Mouse (Mus musculus) cerebral cortex, adult 2 months (tissue): ENCODE results near the gene Qrfp.

Experiments used
- WGBS: fragments of 180-500 bp; shearing (Covaris S2); methylation state at CpG from one replicate; pipeline ENCODE4 v1.1.7; 2018; 5-methylcytosine and 5-hydroxymethylcytosine counted together

The Qrfp gene

GRCm38 (mm10) chr2:31815367-31815766 lies 5.0 kb upstream of the Qrfp start:
- WGBS = 31% methylated on average over 5 of the region's 5 CpGs

DNA sequence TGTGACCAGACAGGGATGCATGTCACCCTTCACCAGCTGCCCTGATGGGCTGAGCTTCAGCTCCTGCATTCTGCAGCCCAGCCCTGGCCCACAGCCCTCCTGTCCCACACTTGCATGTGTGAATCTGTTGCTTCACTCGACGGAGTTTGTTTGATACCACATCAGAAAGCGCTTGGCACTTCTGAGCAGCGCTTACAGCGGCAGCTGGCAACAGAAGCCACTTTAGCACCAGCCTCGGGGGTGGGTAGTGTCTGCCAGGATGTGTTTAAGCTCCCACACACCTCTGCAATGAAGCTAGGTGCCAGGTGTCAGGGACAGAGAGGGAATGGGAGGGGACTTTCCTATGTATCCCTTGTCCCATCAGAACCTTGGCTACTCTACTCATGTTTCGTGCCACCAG lies 4.3 kb upstream of the Qrfp start:
- 37% methylated on average over 7 of the region's 7 CpGs for WGBS

GRCm38 (mm10) chr2:31813641-31814040 lies 3.3 kb upstream of the Qrfp start:
- 89% methylated on average over 4 of the region's 4 CpGs for WGBS

DNA sequence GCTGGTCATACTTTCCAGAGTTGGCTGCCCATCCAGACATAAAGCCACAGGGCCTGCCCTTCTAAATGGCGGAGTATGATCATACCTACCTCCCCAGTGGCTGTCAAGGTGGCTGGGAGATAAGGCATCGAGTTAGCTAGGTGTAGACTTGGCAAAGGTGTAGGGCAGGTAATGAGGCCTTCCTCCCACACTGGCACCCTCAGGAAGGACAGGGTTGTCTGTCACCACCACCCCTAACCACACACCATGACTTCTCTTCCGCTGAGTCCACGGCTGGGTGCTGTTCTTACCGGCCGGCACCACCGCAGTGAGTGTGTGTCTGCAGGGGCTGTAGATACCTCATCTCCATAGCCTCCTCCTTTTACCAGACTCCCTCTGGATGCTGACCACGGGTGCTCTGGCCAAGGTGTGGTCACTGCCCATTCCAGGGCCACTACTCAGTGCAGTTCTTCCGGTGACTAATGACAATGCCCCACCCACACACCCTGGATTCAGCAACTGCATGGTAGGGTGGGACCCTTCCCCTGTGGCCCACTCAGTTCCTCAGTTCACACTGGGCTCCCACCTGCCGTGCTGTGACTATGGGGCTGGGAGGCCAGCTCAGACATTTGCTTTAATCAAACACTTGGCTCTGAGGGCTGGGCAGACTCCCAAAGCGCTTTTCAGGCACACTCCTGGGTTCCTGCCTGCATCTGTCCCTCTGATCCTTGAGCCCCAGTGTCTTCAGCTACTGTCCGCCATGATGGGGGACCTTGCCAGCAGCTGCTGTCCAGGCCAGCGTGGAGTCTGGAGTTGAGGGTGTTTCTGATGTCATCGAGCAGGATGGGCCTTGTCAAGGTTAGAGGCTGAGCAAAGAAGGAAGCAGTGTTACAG lies 942 bp upstream of the Qrfp start:
- 84% methylated on average over 14 of the region's 14 CpGs for WGBS

- 46% methylated on average over 2 of the region's 2 CpGs for WGBS
Observed at GRCm38 (mm10) chr2:31809358-31809740, 1.0 kb downstream of the Qrfp start.

GRCm38 (mm10) chr2:31808410-31809357 lies 1.7 kb downstream of the Qrfp start:
- 61% methylated on average over 28 of the region's 28 CpGs for WGBS

GRCm38 (mm10) chr2:31806639-31807382 lies 3.6 kb downstream of the Qrfp start:
- 70% methylated on average over 9 of the region's 9 CpGs for WGBS

DNA sequence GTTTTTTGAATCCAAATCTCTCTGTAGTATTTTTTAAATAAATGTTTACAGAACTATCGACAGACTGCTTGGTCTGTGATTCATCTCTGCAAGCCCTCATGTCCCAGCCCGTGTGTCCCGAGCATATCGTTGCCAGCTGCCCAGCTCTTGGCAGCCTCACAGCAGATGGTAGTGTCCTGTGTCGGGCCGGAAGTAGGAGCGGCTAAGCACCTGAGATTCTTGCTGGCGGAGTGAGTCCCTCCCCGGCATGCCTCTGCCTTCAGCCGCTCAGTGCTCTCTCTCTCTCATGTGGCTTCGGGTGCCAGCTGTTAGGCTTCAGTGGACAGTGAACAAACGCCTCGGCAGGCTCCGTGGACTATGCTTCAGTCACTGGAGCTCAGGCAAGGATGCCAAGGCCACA lies 6.9 kb downstream of the Qrfp start:
- 65% methylated on average over 14 of the region's 14 CpGs for WGBS

- 93% methylated on average over 8 of the region's 8 CpGs for WGBS
Observed at GRCm38 (mm10) chr2:31802811-31803210, 7.6 kb downstream of the Qrfp start.

DNA sequence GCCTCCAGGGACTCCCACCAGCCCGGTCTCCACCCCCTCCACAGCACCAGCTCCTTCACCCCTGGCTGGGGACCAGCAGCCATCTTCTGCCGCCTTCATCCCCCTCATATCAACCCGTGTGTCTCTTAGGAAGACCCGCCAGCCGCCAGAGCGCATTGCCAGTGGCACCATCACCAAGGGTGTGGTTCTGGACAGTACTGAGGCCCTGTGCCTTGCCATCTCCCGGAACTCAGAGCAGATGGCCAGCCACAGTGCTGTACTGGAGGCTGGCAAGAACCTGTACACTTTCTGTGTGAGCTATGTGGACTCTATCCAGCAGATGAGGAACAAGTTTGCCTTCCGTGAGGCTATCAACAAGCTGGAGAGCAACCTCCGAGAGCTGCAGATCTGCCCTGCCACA lies 9.0 kb downstream of the Qrfp start:
- WGBS = 84% methylated on average over 9 of the region's 9 CpGs

- 71% methylated on average over 3 of the region's 3 CpGs for WGBS
Observed at GRCm38 (mm10) chr2:31796943-31797342, 13.4 kb downstream of the Qrfp start.

- WGBS = 84% methylated on average over 6 of the region's 6 CpGs
Observed at GRCm38 (mm10) chr2:31792611-31793010, 17.8 kb downstream of the Qrfp start.

- 84% methylated on average over 8 of the region's 8 CpGs for WGBS
Observed at GRCm38 (mm10) chr2:31791260-31791659, 19.1 kb downstream of the Qrfp start.

- WGBS = 80% methylated on average over 13 of the region's 13 CpGs
Observed at GRCm38 (mm10) chr2:31790728-31791251, 19.6 kb downstream of the Qrfp start.

DNA sequence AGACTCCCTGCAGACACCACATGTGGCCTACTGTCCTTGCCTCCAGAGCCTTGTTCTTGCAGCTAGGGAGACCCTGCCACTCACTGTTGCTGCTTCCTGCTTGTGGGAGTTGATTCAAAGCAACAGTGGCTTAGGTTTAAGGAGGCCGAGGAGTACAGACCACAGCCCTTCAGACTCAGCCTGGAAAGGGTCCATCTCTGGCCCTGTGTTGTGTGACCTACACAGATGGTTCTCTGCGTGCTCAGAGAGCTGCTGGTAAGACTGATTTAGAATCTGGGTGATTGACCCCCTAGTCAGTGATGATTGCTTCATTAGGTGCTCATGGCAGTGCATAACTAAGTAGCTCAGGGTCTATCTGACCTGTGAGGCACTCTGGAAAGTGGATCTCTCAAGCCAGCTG lies 21.2 kb downstream of the Qrfp start:
- WGBS = 69% methylated on average over 2 of the region's 2 CpGs

DNA sequence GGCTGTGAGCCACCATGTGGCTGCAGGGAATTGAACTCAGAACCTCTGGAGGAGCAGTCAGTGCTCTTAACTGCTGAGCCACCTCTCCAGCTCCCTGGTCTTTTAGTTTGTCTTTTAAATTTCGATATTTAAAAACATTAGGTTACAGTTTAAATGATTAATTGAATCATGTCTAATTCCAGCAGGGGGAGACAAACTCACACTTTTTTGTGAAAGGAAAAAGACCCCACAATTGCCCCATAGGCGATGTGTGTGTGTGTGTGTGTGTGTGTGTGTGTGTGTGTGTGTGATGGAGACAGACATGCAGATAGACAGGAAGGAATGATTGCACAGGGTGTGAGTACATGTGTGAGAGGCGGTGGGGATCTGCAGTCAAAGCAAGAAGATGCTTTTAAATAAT lies 22.2 kb downstream of the Qrfp start:
- WGBS = 65% methylated on average over 3 of the region's 3 CpGs

GRCm38 (mm10) chr2:31787029-31787428 lies 23.4 kb downstream of the Qrfp start:
- WGBS = 17% methylated on average over 7 of the region's 7 CpGs

DNA sequence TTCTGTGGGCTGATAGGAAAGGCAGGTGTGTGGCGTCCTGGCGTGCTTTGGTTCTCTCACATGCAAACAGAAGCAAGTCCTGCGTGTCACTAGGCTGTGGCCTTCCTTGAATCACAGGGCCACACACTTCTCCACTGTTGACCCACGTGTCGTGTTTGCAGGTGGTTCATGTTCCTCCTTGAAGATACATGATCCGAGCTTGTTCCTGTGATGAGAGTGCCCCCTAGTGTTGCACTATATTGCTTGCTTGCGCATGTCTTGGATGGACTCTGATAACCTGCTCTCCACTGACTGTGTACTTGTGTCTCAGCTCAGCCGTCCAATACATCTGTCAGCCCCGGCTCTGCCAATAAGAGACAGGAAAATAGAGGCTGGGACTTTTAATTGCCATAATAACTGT lies 25.3 kb downstream of the Qrfp start:
- 28% methylated on average over 9 of the region's 9 CpGs for WGBS

DNA sequence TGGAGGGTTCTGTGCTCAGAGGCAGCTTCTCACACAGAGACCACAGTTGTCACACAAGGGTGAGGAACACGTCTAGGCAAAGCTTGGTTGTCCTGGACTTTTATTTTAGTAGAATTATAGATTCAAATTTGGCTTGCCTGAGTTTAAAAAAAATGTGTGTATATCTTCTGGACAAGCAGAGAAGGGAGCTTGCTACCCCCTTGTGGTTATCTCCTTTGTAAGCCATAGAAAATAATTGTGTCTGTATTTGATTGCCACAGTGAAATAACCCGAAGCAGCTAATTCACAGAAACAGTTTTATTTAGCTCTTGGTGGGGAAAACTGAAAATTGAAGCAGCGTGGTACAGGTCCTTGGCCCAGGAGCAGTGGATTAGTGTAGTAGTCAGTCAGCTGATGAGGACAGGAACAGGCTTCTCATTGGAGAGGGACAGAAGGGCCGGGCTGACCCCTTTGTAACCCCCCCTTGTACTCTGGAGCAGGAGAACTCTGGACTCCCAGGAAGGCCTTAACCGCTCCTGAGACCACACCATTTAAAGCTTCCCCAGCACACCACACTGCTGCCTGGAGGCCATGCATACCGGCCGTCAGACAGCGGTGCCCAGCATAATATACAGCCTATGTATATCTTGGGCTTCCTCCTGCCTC lies 27.3 kb downstream of the Qrfp start:
- WGBS = 73% methylated on average over 8 of the region's 8 CpGs

DNA sequence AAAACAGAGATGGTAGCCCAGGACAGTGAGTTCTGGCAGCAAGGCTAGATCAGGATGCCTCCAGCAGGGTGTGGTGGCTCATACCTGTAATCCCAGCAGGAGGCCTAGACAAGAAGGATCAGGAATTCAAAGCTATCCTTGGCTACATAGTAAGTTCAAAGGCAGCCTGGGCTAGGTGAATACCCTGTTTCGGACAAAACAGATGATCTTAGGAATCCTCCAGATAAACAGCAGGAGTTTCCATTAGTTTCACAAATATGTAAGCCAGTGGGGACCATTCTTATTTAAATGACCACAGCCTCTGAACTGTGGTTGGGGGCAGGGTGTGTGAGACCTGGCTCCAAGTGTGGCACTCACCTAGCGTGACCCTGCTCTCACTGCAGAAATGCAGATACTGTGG lies 31.1 kb downstream of the Qrfp start:
- WGBS = 94% methylated on average over 2 of the region's 2 CpGs

GRCm38 (mm10) chr2:31776479-31776878 lies 33.9 kb downstream of the Qrfp start:
- 90% methylated on average over 3 of the region's 3 CpGs for WGBS
